Mouse (Mus musculus) neural tube, embryonic 11.5 days (tissue): Measurements from ENCODE around the gene Hist1h4d. TPM values are rescaled to one million over a fixed set of nuclear protein-coding genes. Genes with fewer than 3 reads are reported as not detected.
A peak's percentile ranks its signal among the peaks of the same experiment; 100 is the strongest.
"Not testable (repeated sequence)": the region's sequence is repeated elsewhere in the genome, so short reads cannot be mapped to it uniquely, and the experiment has no call there.

ENCODE experiments used
- ATAC-seq: fragments of 200-750 bp; cut with Nextera tagmentation; 2 replicates; pipeline ENCODE4 v1.8.0; 2017; ENCODE audit warnings: moderate number of reproducible peaks, mild to moderate bottlenecking, moderate TSS enrichment, moderate library complexity; ENCODE audit not compliant: insufficient read depth, low FRiP score, low TSS enrichment
- DNase-seq: peaks from one replicate; pipeline ENCODE4 v3.0.0-alpha.2; 2015; ENCODE audit warnings: low spot score
- H3K27ac ChIP-seq: fragments of 300-500 bp; sonication (generic); 2 replicates; pipeline ENCODE4 v1.5.1; 2014; ENCODE audit warnings: low read depth, mild to moderate bottlenecking, low read length
- H3K27me3 ChIP-seq: fragments of 300-500 bp; sonication (generic); 2 replicates; pipeline ENCODE4 v1.6.1; 2014; ENCODE audit warnings: mild to moderate bottlenecking, low read length, mixed read lengths; ENCODE audit not compliant: control insufficient read depth, insufficient read depth
- H3K36me3 ChIP-seq: fragments of 300-500 bp; sonication (generic); 2 replicates; pipeline ENCODE4 v1.6.1; 2014; ENCODE audit warnings: mild to moderate bottlenecking, low read length, moderate library complexity, mixed read lengths; ENCODE audit not compliant: control insufficient read depth, insufficient read depth
- H3K4me1 ChIP-seq: fragments of 300-500 bp; sonication (generic); 2 replicates; pipeline ENCODE4 v1.6.1; 2014; ENCODE audit warnings: low read length, mixed read lengths; ENCODE audit not compliant: control insufficient read depth, insufficient read depth
- H3K4me2 ChIP-seq: fragments of 300-500 bp; sonication (generic); 2 replicates; pipeline ENCODE4 v1.6.1; 2014; ENCODE audit warnings: low read depth, mild to moderate bottlenecking, moderate library complexity
- H3K4me3 ChIP-seq: fragments of 300-500 bp; sonication (generic); 2 replicates; pipeline ENCODE4 v1.5.1; 2014; ENCODE audit warnings: low read depth, low read length
- H3K9ac ChIP-seq: fragments of 300-500 bp; sonication (generic); 2 replicates; pipeline ENCODE4 v1.6.1; 2014; ENCODE audit warnings: mild to moderate bottlenecking, low read length
- H3K9me3 ChIP-seq: fragments of 300-500 bp; sonication (generic); 2 replicates; pipeline ENCODE4 v1.6.1; 2016; ENCODE audit warnings: low read length; ENCODE audit not compliant: control insufficient read depth
- WGBS: fragments of 180-500 bp; shearing (Covaris S2); extraction: QIAGEN DNeasy Blood & Tissue Kit; methylation state at CpG from one replicate; pipeline ENCODE4 v1.1.7; 2014; 5-methylcytosine and 5-hydroxymethylcytosine counted together
- polyA plus RNA-seq: library from polyadenylated mRNA; unstranded; fragments of >200 nt; fragmentation: Nextera tagmentation; extraction: Ambion mirVana; gene quantifications from 2 replicates; pipeline ENCODE4 v1.2.1, GENCODE M21; 2014

The Hist1h4d gene
- polyA plus RNA-seq, 1 experiment from 2014 or later, result 89.4 TPM

- H3K36me3 ChIP-seq, result no peaks in the 10 kb centered on the region
- peak; percentile 75 for DNase-seq
- no peaks in the 10 kb centered on the region for H3K27me3 ChIP-seq
- peak within 1 kb of the TSS; percentile 77 for H3K9ac ChIP-seq
- peak; percentile 88 for ATAC-seq
- H3K4me2 ChIP-seq, result peak within 1 kb of the TSS; percentile 64
- 0% methylated on average over 18 of the region's 18 CpGs for WGBS
- peaks cover 6% of the 10 kb centered on the region for H3K4me1 ChIP-seq
- no peaks in the 10 kb centered on the region for H3K9me3 ChIP-seq
- peak within 1 kb of the TSS; percentile 93 for H3K27ac ChIP-seq
- H3K4me3 ChIP-seq, result peak within 1 kb of the TSS; percentile 45
Observed at GRCm38 (mm10) chr13:23571022-23571503, 10.3 kb upstream of the Hist1h4d start, which contains the start of the genes Hist1h2ae and Hist1h2bg. TSS of gene Hist1h2ae (minus strand) at chr13:23571220. TSS of gene Hist1h2bg (plus strand) at chr13:23571396.

- H3K9ac ChIP-seq, result peak overlapping the region; percentile 77
- peak overlapping the region; percentile 93 for H3K27ac ChIP-seq
- peak overlapping the region; percentile 45 for H3K4me3 ChIP-seq
- H3K27me3 ChIP-seq, H3K4me1 ChIP-seq, H3K9me3 ChIP-seq, H3K36me3 ChIP-seq: not testable (repeated sequence)
- peak overlapping the region; percentile 64 for H3K4me2 ChIP-seq
- DNase-seq (peak; percentile 40), ATAC-seq (peak; percentile 5)
- under 1% methylated on average over 8 of the region's 34 CpGs for WGBS
Observed at GRCm38 (mm10) chr13:23571504-23572217, 9.7 kb upstream of the Hist1h4d start.

- peak overlapping the region; percentile 45 for H3K4me3 ChIP-seq
- DNase-seq (peak; percentile 16), ATAC-seq (no peak)
- peak overlapping the region; percentile 93 for H3K27ac ChIP-seq
- H3K9me3 ChIP-seq, result no peaks in the 10 kb centered on the region
- no peaks in the 10 kb centered on the region for H3K36me3 ChIP-seq
- peak overlapping the region; percentile 64 for H3K4me2 ChIP-seq
- WGBS, result 39% methylated on average over 2 of the region's 2 CpGs
- H3K4me1 ChIP-seq, result peaks cover 9% of the 10 kb centered on the region
- H3K27me3 ChIP-seq, result no peaks in the 10 kb centered on the region
- peak overlapping the region; percentile 77 for H3K9ac ChIP-seq
Observed at GRCm38 (mm10) chr13:23572218-23573033, 9.0 kb upstream of the Hist1h4d start.

GRCm38 (mm10) chr13:23573034-23573897 is 8.1 kb upstream of the Hist1h4d start:
- Histone ChIP-seq H3K27ac (peak overlapping the region; percentile 93), H3K9ac (peak overlapping the region; percentile 63), H3K4me3 (peak overlapping the region; percentile 45), H3K4me2 (peak overlapping the region; percentile 64)
- peak; percentile 30 for DNase-seq
- WGBS, result 11% methylated on average over 17 of the region's 20 CpGs
- not testable (repeated sequence) for H3K9me3 ChIP-seq, ATAC-seq, H3K27me3 ChIP-seq, H3K36me3 ChIP-seq, H3K4me1 ChIP-seq

- H3K4me3 ChIP-seq, result peak within 1 kb of the TSS; percentile 36
- peak; percentile 91 for DNase-seq
- not testable (repeated sequence) for H3K9me3 ChIP-seq, H3K4me1 ChIP-seq, H3K27me3 ChIP-seq, H3K36me3 ChIP-seq
- H3K27ac ChIP-seq, result peak within 1 kb of the TSS; percentile 93
- ATAC-seq, result peak; percentile 89
- WGBS, result 0% methylated on average over 27 of the region's 42 CpGs
- H3K9ac ChIP-seq, result peak within 1 kb of the TSS; percentile 63
- peak within 1 kb of the TSS; percentile 64 for H3K4me2 ChIP-seq
Observed at GRCm38 (mm10) chr13:23573898-23574524, 7.4 kb upstream of the Hist1h4d start, which contains the start of the genes Hist1h2bf and Hist1h2ad. TSS of gene Hist1h2bf (minus strand) at chr13:23574196. TSS of gene Hist1h2ad (plus strand) at chr13:23574381.

GRCm38 (mm10) chr13:23574546-23575170 is 6.7 kb upstream of the Hist1h4d start:
- H3K9me3 ChIP-seq, H3K27me3 ChIP-seq, DNase-seq, H3K4me1 ChIP-seq, H3K36me3 ChIP-seq: not testable (repeated sequence)
- peak overlapping the region; percentile 57 for H3K4me2 ChIP-seq
- peak overlapping the region; percentile 58 for H3K9ac ChIP-seq
- H3K4me3 ChIP-seq, result peak overlapping the region; percentile 36
- ATAC-seq, result peak; percentile 5
- peak overlapping the region; percentile 93 for H3K27ac ChIP-seq
- under 1% methylated on average over 7 of the region's 39 CpGs for WGBS

- Histone ChIP-seq H3K9ac (peak within 1 kb of the TSS; percentile 63), H3K4me2 (peak within 1 kb of the TSS; percentile 57), H3K4me3 (peak within 1 kb of the TSS; percentile 36), H3K9me3 (no peaks in the 10 kb centered on the region), H3K27ac (peak within 1 kb of the TSS; percentile 88), H3K4me1 (peaks cover 6% of the 10 kb centered on the region; the same call in 1 of the 2 replicates), H3K27me3 (no peaks in the 10 kb centered on the region), H3K36me3 (no peaks in the 10 kb centered on the region)
- WGBS, result under 1% methylated on average over 18 of the region's 18 CpGs
- ATAC-seq, result peak; percentile 40
- DNase-seq, result peak; percentile 64
Observed at GRCm38 (mm10) chr13:23575271-23575851, 6.0 kb upstream of the Hist1h4d start, which contains the start of gene Hist1h3d. TSS of gene Hist1h3d (plus strand) at chr13:23575763.
